Mouse (Mus musculus) intestine, postnatal 0 days (tissue): ENCODE measurements around the gene Fars2. TPM values are rescaled to one million over a fixed set of nuclear protein-coding genes. Genes with fewer than 3 reads are reported as not detected.

ENCODE experiments used
- ATAC-seq: fragments of 200-750 bp; cut with Nextera tagmentation; 2 replicates; pipeline ENCODE4 v1.8.0; 2017; ENCODE audit warnings: mild to moderate bottlenecking, moderate TSS enrichment, moderate library complexity
- H3K27ac ChIP-seq: fragments of 300-500 bp; sonication (generic); 2 replicates; pipeline ENCODE4 v1.5.1; 2014; ENCODE audit warnings: mild to moderate bottlenecking, low read depth, low read length, moderate library complexity
- H3K27me3 ChIP-seq: fragments of 300-500 bp; sonication (generic); replicated peaks from 2 replicates; pipeline ENCODE4 v1.6.1; 2014; ENCODE audit warnings: low read length, mixed read lengths; ENCODE audit not compliant: control insufficient read depth, insufficient read depth
- H3K36me3 ChIP-seq: fragments of 300-500 bp; sonication (generic); 2 replicates; pipeline ENCODE4 v1.6.1; 2014; ENCODE audit warnings: mild to moderate bottlenecking, moderate library complexity; ENCODE audit not compliant: control insufficient read depth, insufficient read depth
- H3K4me1 ChIP-seq: fragments of 300-500 bp; sonication (generic); replicated peaks from 2 replicates; pipeline ENCODE4 v1.6.1; 2014; ENCODE audit warnings: antibody characterized with exemption, low read length, mixed read lengths; ENCODE audit not compliant: control insufficient read depth, insufficient read depth
- H3K4me2 ChIP-seq: fragments of 300-500 bp; sonication (generic); replicated peaks from 2 replicates; pipeline ENCODE4 v1.6.1; 2014; ENCODE audit warnings: low read depth, mild to moderate bottlenecking, moderate library complexity
- H3K4me3 ChIP-seq: fragments of 300-500 bp; sonication (generic); 2 replicates; pipeline ENCODE4 v1.5.1; 2014; ENCODE audit warnings: low read depth, low read length
- H3K9ac ChIP-seq: fragments of 300-500 bp; sonication (generic); 2 replicates; pipeline ENCODE4 v1.6.1; 2014; ENCODE audit warnings: mild to moderate bottlenecking, low read depth, low read length
- H3K9me3 ChIP-seq: fragments of 300-500 bp; sonication (generic); 2 replicates; pipeline ENCODE4 v1.6.1; 2016; ENCODE audit warnings: mixed run types; ENCODE audit not compliant: control insufficient read depth
- CTCF ChIP-seq: sonication (generic); IDR thresholded peaks from 2 replicates; pipeline ENCODE4 v1.5.1; 2016; ENCODE audit warnings: low read depth, mild to moderate bottlenecking, control low read depth, antibody characterized with exemption, moderate library complexity
- WGBS: fragments of 180-500 bp; shearing (Covaris S2); extraction: QIAGEN DNeasy Blood & Tissue Kit; methylation state at CpG from one replicate; pipeline ENCODE4 v1.1.7; 2014; 5-methylcytosine and 5-hydroxymethylcytosine counted together
- polyA plus RNA-seq: library from polyadenylated mRNA; unstranded; fragments of >200 nt; fragmentation: Nextera tagmentation; extraction: Ambion mirVana; gene quantifications from 2 replicates; pipeline ENCODE4 v1.2.1, GENCODE M21; 2015

Gene Fars2
- polyA plus RNA-seq, 1 experiment from 2014 or later: 29.8 TPM

DNA sequence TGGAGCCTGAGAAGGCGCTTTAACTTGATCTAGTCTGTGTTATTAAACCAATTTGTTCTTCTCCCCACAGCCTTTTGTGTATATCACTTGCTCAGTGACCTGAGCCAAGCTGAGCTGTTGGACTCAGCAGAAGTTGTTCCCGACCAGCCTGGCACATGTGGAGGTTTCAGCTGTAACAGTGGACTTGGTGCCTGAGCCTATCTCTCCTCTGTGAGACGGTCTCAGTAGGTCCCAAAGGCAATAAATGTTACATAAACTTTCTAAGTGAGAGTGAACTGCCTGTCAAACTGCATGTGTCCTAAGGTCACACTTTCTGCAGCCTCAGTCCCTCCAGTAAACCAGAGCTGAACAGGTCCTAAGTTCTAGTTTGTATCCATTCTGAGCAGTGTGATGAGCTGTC, 185.6 kb downstream of the Fars2 start:
- WGBS: 52% methylated on average over 3 of the region's 3 CpGs
- Histone ChIP-seq H3K27me3 (no peaks in the 10 kb centered on the region), H3K9ac (no peak overlapping the region), H3K4me1 (peaks cover 6% of the 10 kb centered on the region), H3K9me3 (no peaks in the 10 kb centered on the region), H3K27ac (no peak overlapping the region), H3K36me3 (no peaks in the 10 kb centered on the region), H3K4me2 (no peak overlapping the region), H3K4me3 (no peak overlapping the region)
- TF ChIP-seq CTCF: no peak
- ATAC-seq: peak; percentile 59; the same call in 1 of the 2 replicates

DNA sequence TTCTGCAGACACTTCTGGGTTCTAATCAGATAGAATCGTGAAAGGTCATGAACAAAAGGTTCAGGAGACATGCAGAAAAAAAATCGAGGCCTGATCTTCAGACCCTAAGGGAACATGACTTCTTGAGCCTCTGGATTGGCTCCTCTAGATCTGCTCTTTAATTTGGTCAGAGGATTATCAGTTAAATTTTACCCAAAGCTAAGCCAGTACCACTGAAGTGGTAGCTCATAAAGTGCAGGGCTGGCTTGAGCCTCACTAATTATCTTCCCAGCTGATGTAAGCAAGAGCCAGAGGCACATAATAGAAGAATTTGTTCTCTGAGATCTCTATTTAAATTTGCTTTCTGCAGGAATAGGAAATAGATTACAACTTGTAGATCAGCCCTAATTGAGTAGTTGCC, 188.1 kb downstream of the Fars2 start:
- Histone ChIP-seq H3K9me3 (no peaks in the 10 kb centered on the region), H3K4me2 (no peak overlapping the region), H3K27me3 (no peaks in the 10 kb centered on the region), H3K36me3 (no peaks in the 10 kb centered on the region; the same call in 1 of the 2 replicates), H3K9ac (no peak overlapping the region), H3K4me1 (no peaks in the 10 kb centered on the region), H3K27ac (no peak overlapping the region), H3K4me3 (no peak overlapping the region)
- WGBS: 56% methylated on average over 2 of the region's 2 CpGs
- no peak for ATAC-seq
- TF ChIP-seq CTCF: no peak

DNA sequence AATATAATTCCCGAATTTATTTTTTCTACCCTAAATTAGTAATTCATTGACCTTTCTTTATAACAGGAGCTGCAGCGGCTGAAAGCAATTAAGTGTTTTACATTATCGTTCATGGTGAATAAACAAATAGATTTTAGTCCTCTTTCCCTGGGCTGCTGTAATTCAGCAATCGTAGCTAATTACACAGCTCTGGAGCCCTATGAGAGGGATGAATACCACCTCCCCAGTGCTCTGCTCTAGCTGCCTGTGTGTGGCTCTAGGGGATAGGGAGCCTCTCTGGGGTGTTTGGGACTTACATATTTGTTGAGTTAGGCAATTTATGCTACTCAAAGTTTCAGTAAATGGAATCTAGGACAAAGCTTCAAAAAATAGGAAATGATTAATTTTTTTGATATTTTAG, 190.2 kb downstream of the Fars2 start:
- ATAC-seq: no peak
- TF ChIP-seq CTCF: no peak
- WGBS: 69% methylated on average over 4 of the region's 4 CpGs

DNA sequence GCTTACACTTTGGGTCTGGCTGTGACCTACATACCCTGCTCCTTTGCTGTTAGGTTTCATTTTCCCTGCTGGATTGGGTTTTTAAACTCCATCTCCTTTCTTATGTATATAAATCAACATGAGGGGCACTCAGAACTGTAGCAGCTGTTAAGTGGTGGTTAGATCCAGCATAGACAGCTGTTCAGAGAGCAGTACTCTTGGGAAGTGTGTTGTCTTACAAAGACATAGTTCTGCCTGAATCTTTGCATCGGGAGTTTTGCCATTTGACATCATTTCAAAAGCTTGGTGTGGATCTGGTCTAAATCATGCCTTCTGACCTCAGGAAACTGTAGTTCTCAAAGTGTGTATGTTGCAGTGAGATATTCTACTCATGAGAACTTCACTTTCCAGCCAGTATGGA, 191.9 kb downstream of the Fars2 start:
- no peak overlapping the region for H3K4me2 ChIP-seq

More for the DNA sequence above, 190.2 kb downstream of the Fars2 start:
- H3K4me3 ChIP-seq: no peak overlapping the region
- H3K9ac ChIP-seq: no peak overlapping the region
- H3K27ac ChIP-seq: no peak overlapping the region
- no peaks in the 10 kb centered on the region for H3K27me3 ChIP-seq
- no peaks in the 10 kb centered on the region; the same call in 1 of the 2 replicates for H3K36me3 ChIP-seq
- H3K9me3 ChIP-seq: no peaks in the 10 kb centered on the region
- H3K4me1 ChIP-seq: no peaks in the 10 kb centered on the region
- no peak overlapping the region for H3K4me2 ChIP-seq

DNA sequence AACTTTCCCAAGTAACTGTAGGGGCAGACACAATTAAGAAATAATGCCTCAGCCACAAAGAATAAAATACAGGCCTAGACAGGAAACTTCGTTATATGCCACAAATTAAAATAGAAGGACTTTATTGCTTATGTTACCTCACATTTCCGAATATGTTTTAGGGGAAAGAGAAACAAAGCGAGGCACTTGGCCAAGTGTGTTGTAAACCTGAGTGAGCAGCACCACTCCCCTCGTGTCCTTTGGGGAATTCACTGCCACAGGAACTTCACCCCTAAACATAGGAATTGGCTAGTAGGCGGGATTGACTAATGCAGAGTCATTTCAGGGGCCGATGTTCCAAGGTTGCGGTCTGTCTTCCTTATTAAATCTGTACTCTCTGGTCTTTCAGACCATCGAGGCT, 197.0 kb downstream of the Fars2 start:
- no peaks in the 10 kb centered on the region; the same call in 1 of the 2 replicates for H3K36me3 ChIP-seq
- H3K4me3 ChIP-seq: no peak overlapping the region
- H3K27ac ChIP-seq: no peak overlapping the region
- ATAC-seq: no peak
- no peak for TF ChIP-seq CTCF
- no peaks in the 10 kb centered on the region for H3K9me3 ChIP-seq
- H3K4me2 ChIP-seq: no peak overlapping the region
- 0 out of 2 replicates have a peak, but pooled peaks cover 3% of the 10 kb centered on the region for H3K4me1 ChIP-seq
- WGBS: 64% methylated on average over 8 of the region's 8 CpGs
- H3K27me3 ChIP-seq: no peaks in the 10 kb centered on the region
- H3K9ac ChIP-seq: no peak overlapping the region

More for the DNA sequence above, 191.9 kb downstream of the Fars2 start:
- ATAC-seq: no peak
- TF ChIP-seq CTCF: no peak
- WGBS: 56% methylated on average over 1 of the region's 1 CpGs
- no peaks in the 10 kb centered on the region for H3K9me3 ChIP-seq
- 0 out of 2 replicates have a peak, but pooled peaks cover under 1% of the 10 kb centered on the region for H3K4me1 ChIP-seq
- no peak overlapping the region for H3K4me3 ChIP-seq
- no peaks in the 10 kb centered on the region; the same call in 1 of the 2 replicates for H3K36me3 ChIP-seq
- H3K27ac ChIP-seq: no peak overlapping the region
- no peak overlapping the region for H3K9ac ChIP-seq
- no peaks in the 10 kb centered on the region for H3K27me3 ChIP-seq

DNA sequence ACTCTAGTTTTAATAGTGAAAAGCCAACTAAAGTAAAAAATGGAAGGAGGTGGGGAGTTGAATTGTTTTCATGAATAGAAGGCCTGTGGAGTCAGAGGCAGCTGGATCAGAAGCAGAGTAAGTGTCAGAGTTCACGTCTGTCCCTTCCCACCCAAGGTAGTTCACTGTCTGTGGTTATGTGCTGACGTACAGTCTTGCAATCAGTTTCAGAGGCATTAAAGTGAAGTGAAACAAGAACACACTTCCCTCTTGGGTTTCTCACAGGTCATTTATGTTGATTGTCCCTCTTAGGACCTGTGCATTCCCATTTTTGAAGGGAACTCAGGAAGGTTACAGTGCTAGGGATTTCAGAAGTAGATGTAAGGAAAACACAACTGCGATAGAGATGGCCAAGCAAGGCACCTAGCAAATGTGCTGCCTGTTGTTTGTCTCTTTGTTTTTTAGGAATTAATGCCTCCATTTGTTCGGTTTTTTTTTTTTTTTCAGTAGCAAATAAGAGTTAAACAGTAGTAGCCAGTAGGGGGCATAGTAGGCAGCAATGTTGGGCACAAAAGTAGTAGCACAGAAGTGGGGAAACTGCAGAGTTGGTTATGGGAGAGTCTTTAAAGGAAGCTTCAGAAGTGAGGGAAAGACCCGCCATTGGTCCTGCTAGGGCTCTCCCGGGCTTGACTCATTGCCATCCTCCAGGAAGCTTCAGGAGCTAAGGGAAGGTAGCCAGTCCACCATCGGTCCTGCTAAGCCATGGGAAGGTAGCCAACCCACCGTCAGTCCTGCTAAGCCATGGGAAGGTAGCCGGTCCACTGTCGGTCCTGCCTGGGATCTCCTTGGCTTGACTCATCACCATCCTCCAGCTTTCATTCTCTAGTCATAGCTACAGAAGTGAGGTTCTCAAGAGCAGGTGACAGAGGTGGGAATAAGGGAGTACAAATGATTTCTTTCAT, 197.9 kb downstream of the Fars2 start:
- WGBS: 79% methylated on average over 10 of the region's 10 CpGs
- H3K36me3 ChIP-seq: no peaks in the 10 kb centered on the region
- ATAC-seq: no peak
- no peak overlapping the region for H3K27ac ChIP-seq
- peak; percentile 38 for TF ChIP-seq CTCF
- H3K9me3 ChIP-seq: no peaks in the 10 kb centered on the region
- H3K4me2 ChIP-seq: no peak overlapping the region
- H3K9ac ChIP-seq: no peak overlapping the region
- no peaks in the 10 kb centered on the region for H3K27me3 ChIP-seq
- H3K4me3 ChIP-seq: no peak overlapping the region
- H3K4me1 ChIP-seq: 0 out of 2 replicates have a peak, but pooled peaks cover 3% of the 10 kb centered on the region
